Mouse (Mus musculus) ES-Bruce4 (cell line): ENCODE measurements around the gene Adamts9.

Experiments
- CTCF ChIP-seq: IDR thresholded peaks from one replicate; pipeline ENCODE4 v1.8.1; 2011; ENCODE audit warnings: low read depth, low read length
- POLR2A ChIP-seq: IDR thresholded peaks from one replicate; pipeline ENCODE4 v1.8.1; 2011; ENCODE audit warnings: low read length; ENCODE audit not compliant: insufficient read depth

DNA sequence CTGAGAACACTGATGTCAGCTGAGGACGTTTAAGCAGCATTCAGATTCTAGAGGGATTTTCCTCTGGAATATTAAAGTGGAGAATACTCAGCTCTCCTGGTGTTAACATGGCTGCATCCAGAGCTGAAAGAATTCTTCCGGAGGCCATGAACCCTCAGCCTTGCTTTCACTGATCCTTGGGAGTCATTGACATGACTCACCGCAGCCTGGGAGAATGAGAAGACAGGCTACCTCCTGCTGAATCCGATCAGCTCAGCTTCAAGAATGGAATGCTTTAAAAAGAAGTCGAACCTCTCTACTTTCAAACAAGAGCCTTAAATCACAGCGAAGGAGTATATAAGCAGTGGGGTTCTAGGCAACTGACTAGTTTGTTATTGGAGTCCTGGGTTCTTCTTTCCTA, 121.3 kb downstream of the Adamts9 start:
- TF ChIP-seq CTCF (no peak), POLR2A (no peak)
